Mouse (Mus musculus): ENCODE data around the gene Dhx8. TPM values are rescaled to one million over a fixed set of nuclear protein-coding genes. Genes with fewer than 3 reads are reported as not detected.

Dhx8 gene
- polyA plus RNA-seq, 1 experiment: 11.2 TPM

- peaks cover 7% of the 10 kb centered on the region; the same call in 1 of the 2 replicates for H3K4me1 ChIP-seq (ENCODE audit: control insufficient read depth, insufficient read depth, insufficient read length)
- no peak for TF ChIP-seq CTCF (IDR thresholded peaks at IDR 0.05; ENCODE audit: extremely low read depth, insufficient read depth, insufficient read length, insufficient replicate concordance)
- 74% methylated on average over 1 of the region's 1 CpGs for WGBS
- H3K4me3 ChIP-seq (ENCODE audit: extremely low read depth, insufficient read depth, insufficient read length): no peak overlapping the region
- DNase-seq (ENCODE audit: low read depth in 1 of 2, low spot score in 2 of 2): no peak
- peaks cover 21% of the 10 kb centered on the region for H3K27me3 ChIP-seq (ENCODE audit: control insufficient read depth, insufficient read depth, low read length)
- H3K36me3 ChIP-seq (ENCODE audit: control insufficient read depth, insufficient read depth, low read length): no peaks in the 10 kb centered on the region
- H3K27ac ChIP-seq (ENCODE audit: insufficient read depth, low read length): no peak overlapping the region
These were observed 50.4 kb downstream of the Dhx8 start for GRCm38 (mm10) chr11:101783135-101783534.

- no peak for DNase-seq (ENCODE audit: low read depth in 1 of 2, low spot score in 2 of 2)
- peaks cover 7% of the 10 kb centered on the region; the same call in 1 of the 2 replicates for H3K4me1 ChIP-seq (ENCODE audit: control insufficient read depth, insufficient read depth, insufficient read length)
- H3K27ac ChIP-seq (ENCODE audit: insufficient read depth, low read length): no peak overlapping the region
- TF ChIP-seq CTCF (IDR thresholded peaks at IDR 0.05; ENCODE audit: extremely low read depth, insufficient read depth, insufficient read length, insufficient replicate concordance) (no peak), POLR2A (IDR thresholded peaks at IDR 0.05; ENCODE audit: low read depth, low read length) (no peak)
- H3K36me3 ChIP-seq (ENCODE audit: control insufficient read depth, insufficient read depth, low read length): no peaks in the 10 kb centered on the region
- no peak overlapping the region for H3K4me3 ChIP-seq (ENCODE audit: extremely low read depth, insufficient read depth, insufficient read length)
- 39% methylated on average over 9 of the region's 9 CpGs for WGBS
- H3K27me3 ChIP-seq (ENCODE audit: control insufficient read depth, insufficient read depth, low read length): peaks cover 21% of the 10 kb centered on the region
These were observed 50.9 kb downstream of the Dhx8 start for GRCm38 (mm10) chr11:101783584-101783983.

- no peak overlapping the region for H3K4me3 ChIP-seq (ENCODE audit: extremely low read depth, insufficient read depth, insufficient read length)
- peaks cover 7% of the 10 kb centered on the region; the same call in 1 of the 2 replicates for H3K4me1 ChIP-seq (ENCODE audit: control insufficient read depth, insufficient read depth, insufficient read length)
- no peak overlapping the region for H3K27ac ChIP-seq (ENCODE audit: insufficient read depth, low read length)
- peaks cover 21% of the 10 kb centered on the region for H3K27me3 ChIP-seq (ENCODE audit: control insufficient read depth, insufficient read depth, low read length)
- TF ChIP-seq CTCF (IDR thresholded peaks at IDR 0.05; ENCODE audit: extremely low read depth, insufficient read depth, insufficient read length, insufficient replicate concordance): no peak
- no peak for TF ChIP-seq POLR2A (IDR thresholded peaks at IDR 0.05; ENCODE audit: low read depth, low read length)
- no peak for DNase-seq (ENCODE audit: low read depth in 1 of 2, low spot score in 2 of 2)
- H3K36me3 ChIP-seq (ENCODE audit: control insufficient read depth, insufficient read depth, low read length): no peaks in the 10 kb centered on the region
- 14% methylated on average over 19 of the region's 19 CpGs for WGBS
These were observed 51.4 kb downstream of the Dhx8 start for GRCm38 (mm10) chr11:101784072-101784471.

DNA sequence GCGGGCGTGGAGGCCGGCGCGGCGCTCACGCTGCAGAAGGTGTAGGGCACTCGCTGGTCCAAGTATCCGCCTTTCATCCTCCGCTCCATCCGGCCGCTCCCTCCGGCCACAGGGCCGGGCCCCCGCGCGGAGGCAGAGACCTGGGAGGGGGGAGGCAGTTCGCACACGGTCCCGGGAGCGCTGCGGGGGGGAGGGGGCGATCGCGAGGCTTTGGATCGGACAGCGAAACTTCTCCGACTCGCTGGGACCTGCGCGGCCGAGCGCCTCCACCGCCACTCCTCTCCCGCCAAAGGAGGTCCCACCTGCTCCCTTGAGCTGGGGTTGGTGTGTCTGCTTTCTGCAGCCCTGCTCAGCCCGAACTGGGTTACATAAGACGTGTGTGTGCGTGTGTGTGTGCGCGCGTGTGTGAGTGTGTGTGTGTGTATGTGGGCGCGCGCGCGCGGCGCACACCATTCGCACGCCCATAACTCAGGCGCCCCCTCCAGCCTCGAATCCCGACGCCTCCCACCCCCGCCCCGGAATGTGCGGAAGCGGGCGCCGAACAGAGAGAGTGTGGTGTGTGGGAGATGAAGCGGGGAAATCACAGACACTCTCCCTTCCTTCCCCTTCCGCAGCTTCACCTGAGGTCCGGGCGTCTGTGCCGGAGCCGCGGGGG, 51.9 kb downstream of the Dhx8 start:
- no peak for TF ChIP-seq CTCF (IDR thresholded peaks at IDR 0.05; ENCODE audit: extremely low read depth, insufficient read depth, insufficient read length, insufficient replicate concordance)
- no peak for DNase-seq (ENCODE audit: low read depth in 1 of 2, low spot score in 2 of 2)
- Histone ChIP-seq H3K4me3 (ENCODE audit: extremely low read depth, insufficient read depth, insufficient read length) (peak overlapping the region; percentile 54; the same call in 1 of the 2 replicates), H3K27ac (ENCODE audit: insufficient read depth, low read length) (no peak overlapping the region), H3K36me3 (ENCODE audit: control insufficient read depth, insufficient read depth, low read length) (no peaks in the 10 kb centered on the region), H3K27me3 (ENCODE audit: control insufficient read depth, insufficient read depth, low read length) (peaks cover 21% of the 10 kb centered on the region), H3K4me1 (ENCODE audit: control insufficient read depth, insufficient read depth, insufficient read length) (peaks cover 7% of the 10 kb centered on the region; the same call in 1 of the 2 replicates)
- 1% methylated on average over 53 of the region's 67 CpGs for WGBS

- no peak within 1 kb of the TSS for H3K27ac ChIP-seq (ENCODE audit: insufficient read depth, low read length)
- WGBS: under 1% methylated on average over 35 of the region's 35 CpGs
- peak; percentile 54 to 78 for DNase-seq (ENCODE audit: low read depth in 1 of 2, low spot score in 2 of 2)
- TF ChIP-seq CTCF (IDR thresholded peaks at IDR 0.05; ENCODE audit: extremely low read depth, insufficient read depth, insufficient read length, insufficient replicate concordance) (no peak), POLR2A (IDR thresholded peaks at IDR 0.05; ENCODE audit: low read depth, low read length) (no peak)
- no peaks in the 10 kb centered on the region for H3K36me3 ChIP-seq (ENCODE audit: control insufficient read depth, insufficient read depth, low read length)
- peak within 1 kb of the TSS; percentile 54; the same call in 1 of the 2 replicates for H3K4me3 ChIP-seq (ENCODE audit: extremely low read depth, insufficient read depth, insufficient read length)
- peaks cover 7% of the 10 kb centered on the region; the same call in 1 of the 2 replicates for H3K4me1 ChIP-seq (ENCODE audit: control insufficient read depth, insufficient read depth, insufficient read length)
- peaks cover 21% of the 10 kb centered on the region for H3K27me3 ChIP-seq (ENCODE audit: control insufficient read depth, insufficient read depth, low read length)
These were observed 52.6 kb downstream of the Dhx8 start, which contains the start of gene Etv4 for GRCm38 (mm10) chr11:101785143-101785851. Etv4 (minus strand) TSS chr11:101785371.

- H3K27me3 ChIP-seq (ENCODE audit: control insufficient read depth, insufficient read depth, low read length): peaks cover 21% of the 10 kb centered on the region
These were observed 53.1 kb downstream of the Dhx8 start for GRCm38 (mm10) chr11:101785852-101786205.

DNA sequence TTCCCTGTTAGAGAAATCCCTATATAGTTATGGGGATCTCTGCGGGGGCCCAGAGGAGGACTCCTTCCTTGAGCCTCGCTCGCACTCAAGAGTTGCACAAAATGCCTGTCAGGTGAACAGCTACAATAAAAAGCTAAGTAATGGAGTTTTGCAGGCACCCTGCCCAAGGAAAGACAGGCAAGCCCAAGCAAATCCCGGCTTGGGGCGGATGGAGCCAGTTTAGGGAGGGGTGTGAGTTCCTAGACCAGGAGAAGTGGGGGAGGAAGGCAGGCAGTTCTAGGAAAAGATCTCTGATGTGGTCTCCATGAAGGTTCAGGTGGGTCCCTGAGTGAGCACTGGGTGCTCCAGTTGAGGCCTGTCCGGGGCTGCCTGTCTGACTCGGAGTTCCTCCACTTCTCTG, 53.9 kb downstream of the Dhx8 start:
- TF ChIP-seq CTCF (IDR thresholded peaks at IDR 0.05; ENCODE audit: extremely low read depth, insufficient read depth, insufficient read length, insufficient replicate concordance) (no peak), POLR2A (IDR thresholded peaks at IDR 0.05; ENCODE audit: low read depth, low read length) (no peak)
- Histone ChIP-seq H3K36me3 (ENCODE audit: control insufficient read depth, insufficient read depth, low read length) (no peaks in the 10 kb centered on the region), H3K27ac (ENCODE audit: insufficient read depth, low read length) (no peak overlapping the region), H3K4me3 (ENCODE audit: extremely low read depth, insufficient read depth, insufficient read length) (no peak overlapping the region), H3K27me3 (ENCODE audit: control insufficient read depth, insufficient read depth, low read length) (peaks cover 21% of the 10 kb centered on the region), H3K4me1 (ENCODE audit: control insufficient read depth, insufficient read depth, insufficient read length) (peaks cover 7% of the 10 kb centered on the region; the same call in 1 of the 2 replicates)
- no peak for DNase-seq (ENCODE audit: low read depth in 1 of 2, low spot score in 2 of 2)
- 72% methylated on average over 7 of the region's 7 CpGs for WGBS

More at GRCm38 (mm10) chr11:101785852-101786205, 53.1 kb downstream of the Dhx8 start:
- H3K4me1 ChIP-seq (ENCODE audit: control insufficient read depth, insufficient read depth, insufficient read length): peaks cover 7% of the 10 kb centered on the region; the same call in 1 of the 2 replicates
- H3K27ac ChIP-seq (ENCODE audit: insufficient read depth, low read length): no peak overlapping the region
- no peak overlapping the region for H3K4me3 ChIP-seq (ENCODE audit: extremely low read depth, insufficient read depth, insufficient read length)
- 18% methylated on average over 7 of the region's 7 CpGs for WGBS
- DNase-seq (ENCODE audit: low read depth in 1 of 2, low spot score in 2 of 2): no peak
- TF ChIP-seq CTCF (IDR thresholded peaks at IDR 0.05; ENCODE audit: extremely low read depth, insufficient read depth, insufficient read length, insufficient replicate concordance) (no peak), POLR2A (IDR thresholded peaks at IDR 0.05; ENCODE audit: low read depth, low read length) (no peak)
- no peaks in the 10 kb centered on the region for H3K36me3 ChIP-seq (ENCODE audit: control insufficient read depth, insufficient read depth, low read length)
